Mouse (Mus musculus): ENCODE data around the gene Trim2. TPM values are rescaled to one million over a fixed set of nuclear protein-coding genes. Genes with fewer than 3 reads are reported as not detected.

Gene Trim2
- polyA plus RNA-seq, 1 experiment from 2014 or later, result 136 TPM

- ATAC-seq (ENCODE audit: low FRiP score), result no peak
Measured at GRCm38 (mm10) chr3:84266391-84266931, 40.2 kb downstream of the Trim2 start.

DNA sequence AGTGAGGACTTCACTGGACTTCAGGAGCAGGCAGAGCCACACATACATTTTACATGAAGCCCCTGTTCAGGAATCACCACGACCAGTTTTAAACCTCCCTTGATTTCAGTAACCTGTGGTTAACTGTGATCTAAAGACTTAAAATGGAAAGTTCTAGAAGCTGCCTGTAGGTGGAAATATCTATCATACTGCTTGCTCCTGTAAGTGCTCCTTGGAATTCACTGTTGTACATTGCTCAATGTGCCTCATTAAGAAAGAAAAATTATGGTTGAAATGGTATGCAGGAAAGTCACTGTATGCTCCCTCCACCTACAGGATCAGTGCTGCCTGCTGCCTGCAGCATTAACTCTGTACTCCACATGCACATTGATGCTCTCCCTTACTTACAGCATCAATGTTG, 41.6 kb downstream of the Trim2 start:
- Histone ChIP-seq H3K27ac (peak overlapping the region; percentile 49; the same call in 1 of the 2 replicates), H3K27me3 (ENCODE audit: control insufficient read depth, insufficient read depth, low read length) (no peaks in the 10 kb centered on the region), H3K4me2 (replicated peaks) (no peak overlapping the region), H3K4me3 (replicated peaks; ENCODE audit: low read length) (no peak overlapping the region), H3K9me3 (ENCODE audit: control insufficient read depth, low read length) (no peaks in the 10 kb centered on the region), H3K9ac (no peak overlapping the region), H3K36me3 (replicated peaks; ENCODE audit: control insufficient read depth, insufficient read depth) (no peaks in the 10 kb centered on the region), H3K4me1 (replicated peaks; ENCODE audit: control insufficient read depth, insufficient read depth, low read length) (peaks cover 32% of the 10 kb centered on the region)
- DNase-seq (ENCODE audit: low spot score), result no peak
- ATAC-seq (ENCODE audit: low FRiP score), result no peak
- 36% methylated on average over 1 of the region's 1 CpGs for WGBS

More at GRCm38 (mm10) chr3:84266391-84266931, 40.2 kb downstream of the Trim2 start:
- Histone ChIP-seq H3K36me3 (replicated peaks; ENCODE audit: control insufficient read depth, insufficient read depth) (no peaks in the 10 kb centered on the region), H3K27me3 (ENCODE audit: control insufficient read depth, insufficient read depth, low read length) (no peaks in the 10 kb centered on the region), H3K9ac (no peak overlapping the region), H3K4me2 (replicated peaks) (no peak overlapping the region), H3K9me3 (ENCODE audit: control insufficient read depth, low read length) (no peaks in the 10 kb centered on the region), H3K27ac (no peak overlapping the region), H3K4me1 (replicated peaks; ENCODE audit: control insufficient read depth, insufficient read depth, low read length) (peaks cover 35% of the 10 kb centered on the region), H3K4me3 (replicated peaks; ENCODE audit: low read length) (no peak overlapping the region)
- no peak for DNase-seq (ENCODE audit: low spot score)
- WGBS, result 58% methylated on average over 3 of the region's 3 CpGs

GRCm38 (mm10) chr3:84264395-84264794, 42.3 kb downstream of the Trim2 start:
- H3K9ac ChIP-seq, result peak overlapping the region; percentile 12; the same call in 1 of the 2 replicates
- WGBS, result 11% methylated on average over 2 of the region's 2 CpGs
- H3K4me1 ChIP-seq (replicated peaks; ENCODE audit: control insufficient read depth, insufficient read depth, low read length), result peaks cover 30% of the 10 kb centered on the region
- no peaks in the 10 kb centered on the region for H3K36me3 ChIP-seq (replicated peaks; ENCODE audit: control insufficient read depth, insufficient read depth)
- no peaks in the 10 kb centered on the region for H3K9me3 ChIP-seq (ENCODE audit: control insufficient read depth, low read length)
- DNase-seq (ENCODE audit: low spot score) (no peak), ATAC-seq (ENCODE audit: low FRiP score) (no peak; the same call in 1 of the 2 replicates)
- no peaks in the 10 kb centered on the region for H3K27me3 ChIP-seq (ENCODE audit: control insufficient read depth, insufficient read depth, low read length)
- H3K4me2 ChIP-seq (replicated peaks), result no peak overlapping the region
- no peak overlapping the region for H3K4me3 ChIP-seq (replicated peaks; ENCODE audit: low read length)
- H3K27ac ChIP-seq, result peak overlapping the region; percentile 52; the same call in 1 of the 2 replicates

- Histone ChIP-seq H3K27me3 (ENCODE audit: control insufficient read depth, insufficient read depth, low read length) (no peaks in the 10 kb centered on the region), H3K36me3 (replicated peaks; ENCODE audit: control insufficient read depth, insufficient read depth) (no peaks in the 10 kb centered on the region), H3K4me2 (replicated peaks) (no peak overlapping the region), H3K4me3 (replicated peaks; ENCODE audit: low read length) (no peak overlapping the region), H3K4me1 (replicated peaks; ENCODE audit: control insufficient read depth, insufficient read depth, low read length) (peaks cover 42% of the 10 kb centered on the region), H3K9ac (no peak overlapping the region), H3K9me3 (ENCODE audit: control insufficient read depth, low read length) (no peaks in the 10 kb centered on the region), H3K27ac (no peak overlapping the region)
- no peak for DNase-seq (ENCODE audit: low spot score)
- ATAC-seq (ENCODE audit: low FRiP score), result no peak
- WGBS, result 87% methylated on average over 3 of the region's 3 CpGs
Measured at GRCm38 (mm10) chr3:84262804-84263203, 43.9 kb downstream of the Trim2 start.

DNA sequence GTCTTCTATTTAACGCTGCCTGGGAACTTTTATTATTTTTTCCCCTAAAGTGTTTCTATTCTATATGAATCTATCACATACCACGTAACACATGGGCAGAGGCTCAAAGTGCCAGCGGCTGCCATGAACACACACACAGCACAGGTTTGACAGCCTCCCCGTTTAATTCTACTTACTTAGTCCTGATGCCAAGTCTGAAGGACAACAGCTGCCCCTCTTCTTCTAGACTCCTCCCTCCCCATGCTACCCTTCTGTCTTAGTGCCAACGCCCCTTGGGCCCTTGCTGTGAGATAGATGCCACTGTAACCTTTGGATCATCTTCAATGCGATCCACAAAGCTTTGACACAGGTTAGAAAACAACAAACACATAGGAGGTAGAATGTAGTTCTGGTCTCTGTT, 44.8 kb downstream of the Trim2 start:
- WGBS, result 66% methylated on average over 6 of the region's 6 CpGs
- Histone ChIP-seq H3K9me3 (ENCODE audit: control insufficient read depth, low read length) (no peaks in the 10 kb centered on the region), H3K27me3 (ENCODE audit: control insufficient read depth, insufficient read depth, low read length) (no peaks in the 10 kb centered on the region), H3K4me3 (replicated peaks; ENCODE audit: low read length) (no peak overlapping the region), H3K36me3 (replicated peaks; ENCODE audit: control insufficient read depth, insufficient read depth) (no peaks in the 10 kb centered on the region), H3K9ac (no peak overlapping the region), H3K4me1 (replicated peaks; ENCODE audit: control insufficient read depth, insufficient read depth, low read length) (peaks cover 43% of the 10 kb centered on the region), H3K4me2 (replicated peaks) (no peak overlapping the region), H3K27ac (no peak overlapping the region)
- ATAC-seq (ENCODE audit: low FRiP score) (no peak), DNase-seq (ENCODE audit: low spot score) (no peak)

DNA sequence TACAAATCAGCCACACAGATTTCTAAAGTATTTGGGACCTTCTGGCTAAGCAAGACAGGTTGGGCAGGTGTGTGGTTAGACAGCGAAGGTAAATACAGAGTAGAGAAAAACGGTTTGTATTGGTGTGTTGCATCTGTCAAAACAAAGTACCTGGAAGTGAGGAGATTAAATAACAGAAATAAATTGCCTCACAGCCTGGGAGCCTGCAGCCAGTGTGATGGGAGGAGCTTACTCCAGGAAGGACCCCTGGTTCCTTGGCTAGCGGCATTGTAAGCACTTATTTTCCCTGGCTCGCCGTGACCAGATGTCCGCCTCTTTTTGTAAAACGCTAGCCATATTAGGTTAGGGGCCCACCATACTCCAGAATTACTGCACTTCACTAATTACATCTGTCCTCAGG, 45.8 kb downstream of the Trim2 start:
- no peaks in the 10 kb centered on the region for H3K27me3 ChIP-seq (ENCODE audit: control insufficient read depth, insufficient read depth, low read length)
- H3K4me1 ChIP-seq (replicated peaks; ENCODE audit: control insufficient read depth, insufficient read depth, low read length), result peaks cover 43% of the 10 kb centered on the region
- no peak overlapping the region for H3K4me2 ChIP-seq (replicated peaks)
- H3K36me3 ChIP-seq (replicated peaks; ENCODE audit: control insufficient read depth, insufficient read depth), result no peaks in the 10 kb centered on the region
- no peak overlapping the region for H3K9ac ChIP-seq
- 20% methylated on average over 7 of the region's 7 CpGs for WGBS
- DNase-seq (ENCODE audit: low spot score) (no peak), ATAC-seq (ENCODE audit: low FRiP score) (no peak)
- peak overlapping the region; percentile 95; the same call in 1 of the 2 replicates for H3K27ac ChIP-seq
- H3K4me3 ChIP-seq (replicated peaks; ENCODE audit: low read length), result no peak overlapping the region
- H3K9me3 ChIP-seq (ENCODE audit: control insufficient read depth, low read length), result no peaks in the 10 kb centered on the region

- 4% methylated on average over 7 of the region's 8 CpGs for WGBS
- no peaks in the 10 kb centered on the region for H3K36me3 ChIP-seq (replicated peaks; ENCODE audit: control insufficient read depth, insufficient read depth)
- H3K4me2 ChIP-seq (replicated peaks), result peak overlapping the region; percentile 92
- H3K27me3 ChIP-seq (ENCODE audit: control insufficient read depth, insufficient read depth, low read length), result no peaks in the 10 kb centered on the region
- H3K27ac ChIP-seq, result peak overlapping the region; percentile 95
- DNase-seq (ENCODE audit: low spot score) (no peak), ATAC-seq (ENCODE audit: low FRiP score) (peak; percentile 50; the same call in 1 of the 2 replicates)
- peak overlapping the region; percentile 92 for H3K9ac ChIP-seq
- peak overlapping the region; percentile 85 for H3K4me3 ChIP-seq (replicated peaks; ENCODE audit: low read length)
- H3K9me3 ChIP-seq (ENCODE audit: control insufficient read depth, low read length), result no peaks in the 10 kb centered on the region
- peaks cover 36% of the 10 kb centered on the region for H3K4me1 ChIP-seq (replicated peaks; ENCODE audit: control insufficient read depth, insufficient read depth, low read length)
Measured at GRCm38 (mm10) chr3:84260024-84260535, 46.6 kb downstream of the Trim2 start.

DNA sequence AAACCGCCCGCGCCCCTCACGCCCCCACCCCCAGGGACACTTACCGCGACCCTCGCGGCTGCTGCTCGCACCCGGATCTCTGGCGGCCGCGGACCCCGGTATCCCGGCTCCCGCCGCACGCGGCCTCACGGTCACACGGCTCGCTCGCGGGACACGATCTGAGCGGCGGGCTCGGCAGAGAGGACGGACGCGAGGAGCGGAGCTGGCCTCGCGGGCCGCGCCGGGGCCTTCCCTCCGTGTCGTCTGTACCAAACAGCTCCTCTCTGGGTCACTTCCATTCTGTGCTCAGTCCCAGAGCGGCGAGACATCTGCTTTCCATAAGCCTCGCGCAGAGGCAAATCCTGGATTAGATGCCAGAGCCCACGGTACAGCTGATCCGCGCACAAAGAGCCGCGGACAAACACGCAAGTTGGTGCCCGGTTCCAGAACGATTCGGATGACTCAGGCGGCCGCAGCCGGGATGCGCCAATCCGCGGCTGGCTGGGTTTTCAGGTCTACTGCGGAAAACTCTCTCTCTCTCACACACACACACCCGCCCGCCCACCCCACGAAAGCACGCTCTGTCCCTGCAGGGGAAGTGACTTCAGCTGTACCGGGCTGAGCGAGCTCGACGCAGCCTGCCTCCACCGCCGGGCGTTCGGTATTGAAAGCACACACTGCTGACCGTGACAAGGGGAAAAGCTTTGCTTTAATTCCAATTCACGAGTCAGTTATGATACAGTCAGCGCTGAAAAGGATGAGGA, 47.2 kb downstream of the Trim2 start:
- peaks cover 31% of the 10 kb centered on the region for H3K4me1 ChIP-seq (replicated peaks; ENCODE audit: control insufficient read depth, insufficient read depth, low read length)
- peak overlapping the region; percentile 95 for H3K27ac ChIP-seq
- ATAC-seq (ENCODE audit: low FRiP score) (peak; percentile 77), DNase-seq (ENCODE audit: low spot score) (peak; percentile 70)
- H3K27me3 ChIP-seq (ENCODE audit: control insufficient read depth, insufficient read depth, low read length), result no peaks in the 10 kb centered on the region
- peak overlapping the region; percentile 92 for H3K4me2 ChIP-seq (replicated peaks)
- no peaks in the 10 kb centered on the region for H3K36me3 ChIP-seq (replicated peaks; ENCODE audit: control insufficient read depth, insufficient read depth)
- no peaks in the 10 kb centered on the region for H3K9me3 ChIP-seq (ENCODE audit: control insufficient read depth, low read length)
- under 1% methylated on average over 74 of the region's 74 CpGs for WGBS
- H3K9ac ChIP-seq, result peak overlapping the region; percentile 92
- H3K4me3 ChIP-seq (replicated peaks; ENCODE audit: low read length), result peak overlapping the region; percentile 85

DNA sequence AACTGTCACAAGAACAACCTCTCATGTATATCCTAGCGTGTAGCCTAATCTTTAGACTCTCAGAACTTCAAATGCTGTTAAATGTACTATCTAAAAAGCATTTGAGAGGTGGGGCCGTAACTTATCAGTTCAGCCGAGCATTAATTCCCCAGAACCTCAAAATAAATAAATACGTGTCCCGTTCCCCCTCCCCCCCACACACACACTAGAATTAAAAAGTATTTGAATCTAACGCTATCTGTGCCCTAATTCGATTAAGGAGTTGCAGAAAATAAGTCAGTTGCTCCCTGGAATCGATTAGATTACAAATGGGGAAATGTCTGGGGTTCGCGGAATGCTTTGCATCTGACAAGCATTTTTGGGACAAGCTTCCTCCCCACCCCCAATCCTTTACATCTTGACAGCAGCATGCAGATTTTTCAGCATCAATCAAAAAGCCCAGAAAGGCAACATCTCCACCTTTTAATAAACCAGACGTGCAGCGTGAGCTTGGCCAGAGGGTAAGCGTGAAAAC, 48.1 kb downstream of the Trim2 start:
- peak overlapping the region; percentile 92 for H3K4me2 ChIP-seq (replicated peaks)
- peak overlapping the region; percentile 92 for H3K9ac ChIP-seq
- 7% methylated on average over 13 of the region's 13 CpGs for WGBS
- peaks cover 34% of the 10 kb centered on the region for H3K4me1 ChIP-seq (replicated peaks; ENCODE audit: control insufficient read depth, insufficient read depth, low read length)
- H3K27ac ChIP-seq, result peak overlapping the region; percentile 95
- H3K27me3 ChIP-seq (ENCODE audit: control insufficient read depth, insufficient read depth, low read length), result no peaks in the 10 kb centered on the region
- H3K9me3 ChIP-seq (ENCODE audit: control insufficient read depth, low read length), result no peaks in the 10 kb centered on the region
- H3K36me3 ChIP-seq (replicated peaks; ENCODE audit: control insufficient read depth, insufficient read depth), result no peaks in the 10 kb centered on the region
- peak overlapping the region; percentile 85 for H3K4me3 ChIP-seq (replicated peaks; ENCODE audit: low read length)
- ATAC-seq (ENCODE audit: low FRiP score) (no peak), DNase-seq (ENCODE audit: low spot score) (peak; percentile 49)

All from hindbrain, embryonic 14.5 days (tissue).